Mouse (Mus musculus) heart, embryonic 16.5 days (tissue): Measurements from ENCODE around the gene Rnf185. TPM values are rescaled to one million over a fixed set of nuclear protein-coding genes. Genes with fewer than 3 reads are reported as not detected.
A peak's percentile ranks its signal among the peaks of the same experiment; 100 is the strongest.

Experiments
- ATAC-seq: fragments of 200-750 bp; cut with Nextera tagmentation; replicated peaks from 2 replicates; pipeline ENCODE4 v1.8.0; 2017; ENCODE audit warnings: moderate number of reproducible peaks; ENCODE audit not compliant: insufficient read depth, low FRiP score; ENCODE audit errors: extremely low read depth
- H3K27ac ChIP-seq: fragments of 300-500 bp; sonication (generic); 2 replicates; pipeline ENCODE4 v1.5.1; 2014; ENCODE audit warnings: mild to moderate bottlenecking, low read length, control low read depth, moderate library complexity
- H3K27me3 ChIP-seq: fragments of 300-500 bp; sonication (generic); 2 replicates; pipeline ENCODE4 v1.6.1; 2014; ENCODE audit warnings: low read length, mixed read lengths; ENCODE audit not compliant: control insufficient read depth, insufficient read depth
- H3K36me3 ChIP-seq: fragments of 300-500 bp; sonication (generic); 2 replicates; pipeline ENCODE4 v1.6.1; 2014; ENCODE audit not compliant: control insufficient read depth, insufficient read depth
- H3K4me1 ChIP-seq: fragments of 300-500 bp; sonication (generic); 2 replicates; pipeline ENCODE4 v1.6.1; 2014; ENCODE audit warnings: low read length, mixed read lengths; ENCODE audit not compliant: control insufficient read depth, insufficient read depth
- H3K4me2 ChIP-seq: fragments of 300-500 bp; sonication (generic); 2 replicates; pipeline ENCODE4 v1.6.1; 2014; ENCODE audit warnings: low read depth, mild to moderate bottlenecking, control low read depth, low read length
- H3K4me3 ChIP-seq: fragments of 300-500 bp; sonication (generic); 2 replicates; pipeline ENCODE4 v1.5.1; 2014; ENCODE audit warnings: mild to moderate bottlenecking, control low read depth, low read length
- H3K9ac ChIP-seq: fragments of 300-500 bp; sonication (generic); 2 replicates; pipeline ENCODE4 v1.6.1; 2014; ENCODE audit warnings: low read length, control low read depth
- H3K9me3 ChIP-seq: fragments of 300-500 bp; sonication (generic); replicated peaks from 2 replicates; pipeline ENCODE4 v1.6.1; 2016; ENCODE audit warnings: low read length; ENCODE audit not compliant: control insufficient read depth
- WGBS: fragments of 180-500 bp; shearing (Covaris S2); extraction: QIAGEN DNeasy Blood & Tissue Kit; methylation state at CpG from one replicate; pipeline ENCODE4 v1.1.7; 2014; 5-methylcytosine and 5-hydroxymethylcytosine counted together
- polyA plus RNA-seq: library from polyadenylated mRNA; unstranded; fragments of >200 nt; fragmentation: Nextera tagmentation; extraction: Ambion mirVana; gene quantifications from 2 replicates; pipeline ENCODE4 v1.2.1, GENCODE M21; 2015

The Rnf185 gene
- polyA plus RNA-seq, 1 experiment from 2014 or later, result 30.6 TPM

GRCm38 (mm10) chr11:3454506-3454905 lies 2.3 kb upstream of the Rnf185 start:
- ATAC-seq, result no peak
- 96% methylated on average over 3 of the region's 3 CpGs for WGBS
- no peak overlapping the region for H3K27ac ChIP-seq
- H3K4me1 ChIP-seq, result peaks cover 14% of the 10 kb centered on the region
- no peak overlapping the region for H3K4me3 ChIP-seq
- H3K36me3 ChIP-seq, result no peaks in the 10 kb centered on the region
- H3K27me3 ChIP-seq, result no peaks in the 10 kb centered on the region
- no peaks in the 10 kb centered on the region for H3K9me3 ChIP-seq
- no peak overlapping the region for H3K4me2 ChIP-seq
- no peak overlapping the region for H3K9ac ChIP-seq

- H3K27me3 ChIP-seq, result no peaks in the 10 kb centered on the region
- ATAC-seq, result no peak
- no peaks in the 10 kb centered on the region for H3K36me3 ChIP-seq
- 56% methylated on average over 6 of the region's 6 CpGs for WGBS
- no peak overlapping the region for H3K27ac ChIP-seq
- peaks cover 14% of the 10 kb centered on the region for H3K4me1 ChIP-seq
- peak overlapping the region; percentile 6; the same call in 1 of the 2 replicates for H3K4me3 ChIP-seq
- peak overlapping the region; percentile 74 for H3K4me2 ChIP-seq
- no peak overlapping the region for H3K9ac ChIP-seq
- no peaks in the 10 kb centered on the region for H3K9me3 ChIP-seq
These were observed 1.3 kb upstream of the Rnf185 start for GRCm38 (mm10) chr11:3453467-3453866.

GRCm38 (mm10) chr11:3452769-3453168 lies 606 bp upstream of the Rnf185 start:
- no peaks in the 10 kb centered on the region for H3K27me3 ChIP-seq
- peaks cover 14% of the 10 kb centered on the region for H3K4me1 ChIP-seq
- ATAC-seq, result peak; percentile 4; the same call in 1 of the 2 replicates
- H3K4me2 ChIP-seq, result peak overlapping the region; percentile 74
- H3K4me3 ChIP-seq, result peak overlapping the region; percentile 69
- WGBS, result under 1% methylated on average over 9 of the region's 9 CpGs
- H3K9me3 ChIP-seq, result no peaks in the 10 kb centered on the region
- H3K9ac ChIP-seq, result peak overlapping the region; percentile 81
- H3K36me3 ChIP-seq, result no peaks in the 10 kb centered on the region
- peak overlapping the region; percentile 87 for H3K27ac ChIP-seq

- H3K27ac ChIP-seq, result peak overlapping the region; percentile 87
- ATAC-seq, result peak; percentile 12; the same call in 1 of the 2 replicates
- H3K4me3 ChIP-seq, result peak overlapping the region; percentile 69
- WGBS, result 0% methylated on average over 20 of the region's 20 CpGs
- peak overlapping the region; percentile 74 for H3K4me2 ChIP-seq
- no peaks in the 10 kb centered on the region for H3K9me3 ChIP-seq
- H3K4me1 ChIP-seq, result peaks cover 14% of the 10 kb centered on the region
- H3K36me3 ChIP-seq, result no peaks in the 10 kb centered on the region
- H3K27me3 ChIP-seq, result no peaks in the 10 kb centered on the region
- H3K9ac ChIP-seq, result peak overlapping the region; percentile 81
These were observed 431 bp downstream of the Rnf185 start for GRCm38 (mm10) chr11:3451701-3452163.

GRCm38 (mm10) chr11:3444875-3445274 lies 7.3 kb downstream of the Rnf185 start:
- peaks cover 15% of the 10 kb centered on the region for H3K4me1 ChIP-seq
- no peak overlapping the region for H3K9ac ChIP-seq
- H3K27me3 ChIP-seq, result no peaks in the 10 kb centered on the region
- H3K4me2 ChIP-seq, result no peak overlapping the region
- no peaks in the 10 kb centered on the region for H3K9me3 ChIP-seq
- H3K4me3 ChIP-seq, result no peak overlapping the region
- no peak for ATAC-seq
- 50% methylated on average over 8 of the region's 8 CpGs for WGBS
- H3K27ac ChIP-seq, result no peak overlapping the region
- H3K36me3 ChIP-seq, result no peaks in the 10 kb centered on the region

- no peaks in the 10 kb centered on the region for H3K9me3 ChIP-seq
- H3K36me3 ChIP-seq, result no peaks in the 10 kb centered on the region
- H3K4me2 ChIP-seq, result no peak overlapping the region
- no peak overlapping the region for H3K4me3 ChIP-seq
- H3K27ac ChIP-seq, result no peak overlapping the region
- ATAC-seq, result no peak
- 88% methylated on average over 2 of the region's 2 CpGs for WGBS
- H3K9ac ChIP-seq, result no peak overlapping the region
- H3K4me1 ChIP-seq, result peaks cover 15% of the 10 kb centered on the region
- no peaks in the 10 kb centered on the region for H3K27me3 ChIP-seq
These were observed 9.1 kb downstream of the Rnf185 start for GRCm38 (mm10) chr11:3443091-3443490.

GRCm38 (mm10) chr11:3442677-3443076 lies 9.5 kb downstream of the Rnf185 start:
- Histone ChIP-seq H3K27me3 (no peaks in the 10 kb centered on the region), H3K36me3 (no peaks in the 10 kb centered on the region), H3K9ac (no peak overlapping the region), H3K27ac (no peak overlapping the region), H3K4me1 (peaks cover 15% of the 10 kb centered on the region), H3K4me3 (no peak overlapping the region), H3K4me2 (no peak overlapping the region), H3K9me3 (no peaks in the 10 kb centered on the region)
- 75% methylated on average over 4 of the region's 4 CpGs for WGBS
- no peak for ATAC-seq

GRCm38 (mm10) chr11:3441696-3442443 lies 10.3 kb downstream of the Rnf185 start:
- H3K27ac ChIP-seq, result peak overlapping the region; percentile 73

GRCm38 (mm10) chr11:3437621-3438020 lies 14.5 kb downstream of the Rnf185 start:
- H3K4me2 ChIP-seq, result no peak overlapping the region
- no peak overlapping the region for H3K4me3 ChIP-seq
- H3K27me3 ChIP-seq, result no peaks in the 10 kb centered on the region
- ATAC-seq, result no peak
- H3K36me3 ChIP-seq, result no peaks in the 10 kb centered on the region
- no peak overlapping the region for H3K9ac ChIP-seq
- H3K9me3 ChIP-seq, result no peaks in the 10 kb centered on the region
- no peak overlapping the region for H3K27ac ChIP-seq
- H3K4me1 ChIP-seq, result peaks cover 9% of the 10 kb centered on the region
- WGBS, result 83% methylated on average over 1 of the region's 1 CpGs

More at GRCm38 (mm10) chr11:3441696-3442443, 10.3 kb downstream of the Rnf185 start:
- Histone ChIP-seq H3K4me3 (no peak overlapping the region), H3K36me3 (no peaks in the 10 kb centered on the region), H3K4me1 (peaks cover 15% of the 10 kb centered on the region), H3K27me3 (no peaks in the 10 kb centered on the region), H3K9me3 (no peaks in the 10 kb centered on the region), H3K9ac (no peak overlapping the region), H3K4me2 (no peak overlapping the region)
- peak; percentile 66; the same call in 1 of the 2 replicates for ATAC-seq
